Mouse (Mus musculus): Measurements from ENCODE around the gene Taf1d. TPM values are rescaled to one million over a fixed set of nuclear protein-coding genes. Genes with fewer than 3 reads are reported as not detected.
"Not testable (repeated sequence)": the region's sequence is repeated elsewhere in the genome, so short reads cannot be mapped to it uniquely, and the experiment has no call there.

Taf1d gene
- total RNA-seq, 2 experiments from 2014 or later = 21.7 to 36.3 TPM

GRCm38 (mm10) chr9:15307257-15307656 is 1.2 kb downstream of the Taf1d start:
- DNase-seq (ENCODE audit: low spot score in 2 of 2) = no peak

DNA sequence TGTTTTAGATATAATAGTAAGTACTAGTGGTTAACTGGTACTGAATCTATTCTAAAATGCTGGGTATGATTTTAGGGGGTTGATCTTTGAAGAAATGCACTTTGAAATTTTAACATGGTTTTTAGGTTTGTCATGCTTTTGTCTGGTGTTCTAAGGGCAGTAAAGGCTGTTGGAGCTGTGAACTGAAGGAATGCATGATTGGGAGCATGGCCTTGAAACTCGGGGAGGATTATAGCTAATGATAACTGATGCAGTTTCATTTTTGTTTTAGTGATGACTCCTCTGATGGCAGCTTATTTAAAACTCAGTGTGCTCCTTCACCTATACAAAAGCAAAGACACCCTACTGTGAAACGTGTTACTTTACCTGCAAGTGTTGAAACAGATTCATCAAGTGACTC is 2.2 kb downstream of the Taf1d start:
- no peak for DNase-seq (ENCODE audit: low spot score in 2 of 2)

- DNase-seq (ENCODE audit: low spot score in 2 of 2) = no peak
Observed at GRCm38 (mm10) chr9:15309425-15309824, 3.4 kb downstream of the Taf1d start.

DNA sequence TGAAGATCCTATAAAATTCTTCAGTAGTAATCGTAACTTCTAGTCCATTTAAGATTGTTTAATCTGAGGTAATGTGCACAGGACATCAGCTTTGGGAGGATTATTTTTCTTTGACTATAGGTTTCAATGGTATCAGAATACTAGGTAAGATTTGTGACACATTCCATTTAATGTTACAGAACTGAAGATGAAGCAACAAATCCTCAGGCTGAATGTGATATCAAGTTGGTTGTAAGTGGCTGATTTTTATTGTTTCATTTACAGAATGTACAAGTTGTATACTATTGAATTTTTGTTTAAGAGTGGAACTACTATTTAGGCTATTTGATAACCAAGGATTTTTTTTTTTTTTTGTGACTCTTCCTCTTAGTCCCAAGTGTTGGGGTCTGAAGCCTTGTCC is 4.2 kb downstream of the Taf1d start:
- no peak for DNase-seq (ENCODE audit: low spot score in 2 of 2)

- no peak for DNase-seq (ENCODE audit: low spot score in 2 of 2)
Observed at GRCm38 (mm10) chr9:15312054-15312735, 6.2 kb downstream of the Taf1d start.

GRCm38 (mm10) chr9:15313633-15314032 is 7.6 kb downstream of the Taf1d start:
- DNase-seq (ENCODE audit: low spot score in 2 of 2) = no peak

DNA sequence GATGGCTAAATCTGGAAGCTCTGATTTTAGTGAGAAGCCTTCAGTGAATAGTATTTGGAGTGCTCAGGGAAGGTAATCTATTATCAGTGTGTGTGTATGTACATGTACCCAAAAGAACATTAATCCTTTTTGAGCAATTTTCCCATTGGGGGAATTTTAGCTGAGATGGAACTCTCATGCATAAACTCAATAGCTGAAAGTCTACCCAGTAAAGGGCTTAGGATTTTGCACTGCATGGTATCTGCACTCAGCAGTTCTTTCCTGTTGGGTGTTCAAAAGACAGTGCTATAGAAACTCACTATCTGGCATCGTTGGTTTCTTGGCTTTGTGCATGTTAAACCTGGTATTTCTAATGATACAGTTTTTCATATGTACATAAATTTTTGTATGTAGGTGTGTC is 8.6 kb downstream of the Taf1d start:
- DNase-seq (ENCODE audit: low spot score in 2 of 2) = no peak

- DNase-seq (ENCODE audit: low spot score in 2 of 2) = not testable (repeated sequence)
Observed at GRCm38 (mm10) chr9:15316296-15316695, 10.3 kb downstream of the Taf1d start.

DNA sequence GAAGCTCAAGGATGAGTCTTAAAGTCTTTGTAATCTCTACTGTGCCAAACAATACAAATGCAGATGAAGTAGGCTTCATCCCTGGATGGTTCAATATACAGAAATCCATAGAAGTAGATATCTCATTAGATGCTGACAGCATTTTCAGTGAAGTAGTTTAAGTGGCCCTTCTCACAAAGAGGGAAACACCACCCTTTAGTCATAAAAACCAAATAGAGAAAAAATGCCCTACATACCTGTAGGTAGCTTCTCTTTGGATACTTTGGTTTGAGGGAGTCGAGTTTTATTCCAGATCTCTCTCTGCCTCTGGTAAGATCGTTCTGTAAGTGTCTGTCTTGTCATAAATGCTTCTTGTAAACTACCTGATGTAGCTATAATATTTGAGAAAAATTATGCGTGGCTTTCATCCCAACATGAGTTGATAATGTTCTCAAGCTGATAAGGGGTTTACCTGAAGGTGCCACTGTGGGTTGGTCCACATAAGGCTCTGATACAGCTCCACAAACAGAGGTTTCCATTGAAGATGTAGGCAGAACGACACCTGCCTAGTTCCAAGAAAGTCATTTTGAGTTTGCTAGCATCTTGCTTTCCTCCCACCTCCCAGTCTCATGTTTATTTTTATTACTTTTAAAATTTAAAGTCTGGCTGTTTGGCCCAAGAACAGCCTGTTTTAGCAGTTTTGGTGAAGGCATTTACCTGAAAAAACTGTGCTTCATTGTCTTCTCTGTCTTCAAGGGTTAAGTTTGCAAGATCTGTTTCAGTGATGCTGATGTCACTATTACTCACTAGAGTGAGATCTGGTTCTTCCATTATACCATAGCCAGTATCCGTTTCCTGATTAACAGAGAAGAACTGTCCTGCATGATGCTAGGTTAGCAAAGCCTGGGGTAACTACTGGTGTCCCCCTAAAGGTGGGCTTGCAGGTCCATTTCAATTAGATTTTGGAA is 11.5 kb downstream of the Taf1d start:
- no peak for DNase-seq (ENCODE audit: low spot score in 2 of 2)

- no peak for DNase-seq (ENCODE audit: low spot score in 2 of 2)
Observed at GRCm38 (mm10) chr9:15318170-15318742, 12.2 kb downstream of the Taf1d start.

- DNase-seq (ENCODE audit: low spot score in 2 of 2) = no peak
Observed at GRCm38 (mm10) chr9:15337776-15338175, 31.8 kb downstream of the Taf1d start.

GRCm38 (mm10) chr9:15349925-15350324 is 43.9 kb downstream of the Taf1d start:
- no peak for DNase-seq (ENCODE audit: low spot score in 2 of 2)

GRCm38 (mm10) chr9:15356916-15357483 is 51.0 kb downstream of the Taf1d start:
- no peak for DNase-seq (ENCODE audit: low spot score in 2 of 2)

DNA sequence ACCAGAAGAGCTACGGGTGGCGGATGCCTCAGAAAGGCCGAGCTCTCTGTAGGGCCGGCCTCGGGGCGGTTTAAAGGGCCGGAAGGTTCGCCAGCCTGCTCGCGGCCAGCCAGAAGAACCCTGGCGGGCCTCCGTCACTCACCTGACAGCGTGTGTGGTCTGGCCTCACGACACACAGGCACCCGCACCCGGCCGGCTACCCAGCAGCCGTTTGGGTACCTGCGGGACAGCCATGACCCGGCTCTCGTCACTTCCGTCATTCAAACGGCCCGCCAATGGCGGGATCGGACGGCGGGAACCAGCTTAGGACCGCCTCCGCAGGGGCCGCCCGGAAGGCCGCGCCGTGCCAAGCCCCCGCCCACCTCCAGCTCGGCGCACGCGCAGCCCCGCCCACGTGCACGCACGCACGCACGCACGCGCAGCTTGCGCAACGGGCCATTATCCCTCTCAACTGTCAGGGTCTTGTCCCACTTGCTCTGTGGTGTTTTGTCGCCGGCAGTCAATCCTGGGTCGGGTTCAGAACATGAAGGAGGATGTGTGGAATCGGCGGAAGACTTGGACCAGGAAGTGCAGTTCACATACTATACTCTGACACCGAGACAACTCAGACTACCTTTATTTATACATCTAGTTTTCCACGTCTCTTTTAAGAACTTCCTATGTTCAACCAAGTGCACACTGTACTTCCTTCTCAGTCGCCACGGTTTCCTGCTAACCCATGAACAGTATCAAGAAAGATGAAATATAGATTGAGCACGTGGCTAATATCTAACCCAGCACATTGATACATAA is 51.7 kb downstream of the Taf1d start, which contains the start of gene Cep295:
TSS of gene Cep295 (minus strand) at position 305 of the 792 bp plus-strand sequence.
- peak; percentile 96 to 97 for DNase-seq (ENCODE audit: low spot score in 2 of 2)

DNA sequence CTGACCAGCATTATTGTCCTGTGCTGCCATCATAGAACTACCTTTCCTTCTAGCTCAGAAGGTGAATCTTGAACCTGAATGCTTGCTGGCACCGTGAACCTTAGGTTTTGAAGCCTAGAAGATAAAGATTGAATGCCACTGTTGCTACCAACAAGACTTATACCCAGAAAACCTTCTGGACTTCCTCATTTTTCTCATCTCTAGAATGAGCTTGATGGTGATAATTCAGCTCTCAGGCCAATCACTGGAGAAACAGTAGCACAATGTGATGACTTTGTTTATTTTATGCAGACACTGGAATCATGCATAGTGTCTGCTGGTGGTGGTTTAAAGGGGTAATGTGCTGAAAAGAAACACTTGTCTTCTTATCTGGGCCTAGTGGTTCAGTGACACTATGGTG is 58.8 kb downstream of the Taf1d start:
- no peak for DNase-seq (ENCODE audit: low spot score in 2 of 2)

DNA sequence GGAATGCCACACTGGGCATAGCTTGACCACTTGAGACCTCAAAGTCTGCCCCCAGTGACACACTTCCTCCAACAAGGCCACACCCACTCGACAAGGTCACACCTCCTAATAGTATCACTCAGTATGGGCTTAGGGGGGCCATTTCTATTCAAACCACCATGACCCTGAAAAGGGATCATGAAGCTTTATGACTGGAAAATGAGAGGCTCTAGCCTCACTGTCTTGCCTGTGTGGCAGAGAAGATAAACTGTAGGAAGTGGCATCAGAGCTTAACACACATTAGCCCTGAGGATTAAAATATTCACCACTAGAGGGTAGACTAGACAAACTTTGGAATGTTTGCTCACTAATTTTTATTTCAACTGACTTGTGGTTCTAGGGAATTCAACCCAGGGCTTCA is 59.8 kb downstream of the Taf1d start:
- no peak for DNase-seq (ENCODE audit: low spot score in 2 of 2)

GRCm38 (mm10) chr9:15366260-15366659 is 60.2 kb downstream of the Taf1d start:
- no peak for DNase-seq (ENCODE audit: low spot score in 2 of 2)

Measured in left cerebral cortex, adult 18-20 months (tissue).